Mouse (Mus musculus) myocyte (in vitro differentiated cells): ENCODE measurements around the gene Iffo1.

Source experiments
- CEBPB ChIP-seq: IDR thresholded peaks from 2 replicates; pipeline ENCODE4 v1.6.1; 2011; ENCODE audit warnings: mild to moderate bottlenecking, moderate library complexity; ENCODE audit not compliant: poor library complexity, insufficient read depth, severe bottlenecking
- POLR2A ChIP-seq: IDR thresholded peaks from one replicate; pipeline ENCODE4 v1.6.1; 2011; ENCODE audit warnings: low read depth, mild to moderate bottlenecking, control low read depth, moderate library complexity; ENCODE audit not compliant: insufficient read length
- POLR2AphosphoS2 ChIP-seq: IDR thresholded peaks from one replicate; pipeline ENCODE4 v1.6.1; 2011; ENCODE audit warnings: low read depth, control low read depth; ENCODE audit not compliant: insufficient read length
- SRF ChIP-seq: IDR thresholded peaks from one replicate; pipeline ENCODE4 v1.6.1; 2011; ENCODE audit warnings: low read depth; ENCODE audit not compliant: control insufficient read depth, insufficient read length
- USF1 ChIP-seq: IDR thresholded peaks from one replicate; pipeline ENCODE4 v1.6.1; 2011; ENCODE audit warnings: low read depth, mild to moderate bottlenecking, control low read depth, moderate library complexity

GRCm38 (mm10) chr6:125154550-125154949 lies 9.5 kb downstream of the Iffo1 start:
- no peak for TF ChIP-seq POLR2A
- no peak for TF ChIP-seq USF1
- TF ChIP-seq SRF: no peak
- TF ChIP-seq POLR2AphosphoS2: no peak
- TF ChIP-seq CEBPB: 0 out of 2 replicates have a peak, but pooled peaks have one; percentile 10
